Mouse (Mus musculus): ENCODE measurements around the gene Cd79b. TPM values are rescaled to one million over a fixed set of nuclear protein-coding genes. Genes with fewer than 3 reads are reported as not detected.

Cd79b gene
- total and polyA plus RNA-seq, 2 experiments from 2014 or later = 0.38 to 0.71 TPM

GRCm38 (mm10) chr11:106264988-106265387 lies 49.6 kb downstream of the Cd79b start:
- Histone ChIP-seq H3K4me2 (ENCODE audit: low read depth) (no peak overlapping the region), H3K9me3 (ENCODE audit: low read length) (no peaks in the 10 kb centered on the region), H3K9ac (no peak overlapping the region), H3K4me3 (ENCODE audit: low read depth, low read length) (no peak overlapping the region), H3K36me3 (ENCODE audit: insufficient read depth) (peaks cover 69% of the 10 kb centered on the region), H3K4me1 (ENCODE audit: insufficient read depth) (no peaks in the 10 kb centered on the region), H3K27me3 (ENCODE audit: insufficient read depth, low read length) (no peaks in the 10 kb centered on the region), H3K27ac (ENCODE audit: low read depth, low read length) (no peak overlapping the region)
- WGBS = 91% methylated on average over 15 of the region's 15 CpGs
- no peak for DNase-seq
- no peak for TF ChIP-seq CTCF (IDR thresholded peaks at IDR 0.05; ENCODE audit: low read depth)
- ATAC-seq = no peak

- Histone ChIP-seq H3K9me3 (ENCODE audit: low read length) (no peaks in the 10 kb centered on the region), H3K4me1 (ENCODE audit: insufficient read depth) (no peaks in the 10 kb centered on the region), H3K36me3 (ENCODE audit: insufficient read depth) (peaks cover 69% of the 10 kb centered on the region), H3K27ac (ENCODE audit: low read depth, low read length) (no peak overlapping the region), H3K9ac (no peak overlapping the region), H3K4me3 (ENCODE audit: low read depth, low read length) (no peak overlapping the region), H3K4me2 (ENCODE audit: low read depth) (no peak overlapping the region), H3K27me3 (ENCODE audit: insufficient read depth, low read length) (no peaks in the 10 kb centered on the region)
- ATAC-seq = no peak
- WGBS = 93% methylated on average over 9 of the region's 9 CpGs
- DNase-seq = no peak
- TF ChIP-seq CTCF (IDR thresholded peaks at IDR 0.05; ENCODE audit: low read depth) = no peak
Measured at GRCm38 (mm10) chr11:106263963-106264362, 50.6 kb downstream of the Cd79b start.

Other genes starting within 250 kb of the Cd79b start
- gene Taco1, start 248.7 kb downstream of the Cd79b start, total RNA-seq (2014; rRNA removed) = 17.4 and 18.1 TPM in 2 replicates
- gene Taco1, start 248.7 kb downstream of the Cd79b start, polyA plus RNA-seq (2015; fragmentation: Nextera tagmentation; extraction: Ambion mirVana) = 2.9 and 5.0 TPM in 2 replicates
- gene Map3k3, start 230.1 kb downstream of the Cd79b start, total RNA-seq (2014; rRNA removed) = 29.2 and 32.9 TPM in 2 replicates
- 6.7 and 8.5 TPM in 2 replicates for gene Map3k3, start 230.1 kb downstream of the Cd79b start, polyA plus RNA-seq (2015; fragmentation: Nextera tagmentation; extraction: Ambion mirVana)
- not detected in 2 replicates for gene Gm10840, start 153.9 kb downstream of the Cd79b start, total RNA-seq (2014; rRNA removed)
- gene Gm10840, start 153.9 kb downstream of the Cd79b start, polyA plus RNA-seq (2015; fragmentation: Nextera tagmentation; extraction: Ambion mirVana) = 0.67 and 0.82 TPM in 2 replicates
- gene Limd2, start 153.9 kb downstream of the Cd79b start, total RNA-seq (2014; rRNA removed) = 83.9 and 85.0 TPM in 2 replicates
- gene Limd2, start 153.9 kb downstream of the Cd79b start, polyA plus RNA-seq (2015; fragmentation: Nextera tagmentation; extraction: Ambion mirVana) = 171 and 189 TPM in 2 replicates
- 23.4 and 34.8 TPM in 2 replicates for gene Strada, start 112.6 kb downstream of the Cd79b start, total RNA-seq (2014; rRNA removed)
- 20.0 and 23.7 TPM in 2 replicates for gene Strada, start 112.6 kb downstream of the Cd79b start, polyA plus RNA-seq (2015; fragmentation: Nextera tagmentation; extraction: Ambion mirVana)
- 29.4 and 41.0 TPM in 2 replicates for gene Ccdc47, start 98.4 kb downstream of the Cd79b start, total RNA-seq (2014; rRNA removed)
- gene Ccdc47, start 98.4 kb downstream of the Cd79b start, polyA plus RNA-seq (2015; fragmentation: Nextera tagmentation; extraction: Ambion mirVana) = 71.8 and 90.1 TPM in 2 replicates
- 58.8 and 76.3 TPM in 2 replicates for gene Ddx42, start 97.8 kb downstream of the Cd79b start, total RNA-seq (2014; rRNA removed)
- 49.5 and 62.2 TPM in 2 replicates for gene Ddx42, start 97.8 kb downstream of the Cd79b start, polyA plus RNA-seq (2015; fragmentation: Nextera tagmentation; extraction: Ambion mirVana)
- 40.2 and 62.7 TPM in 2 replicates for gene Ftsj3, start 58.7 kb downstream of the Cd79b start, total RNA-seq (2014; rRNA removed)
- 29.0 and 29.7 TPM in 2 replicates for gene Ftsj3, start 58.7 kb downstream of the Cd79b start, polyA plus RNA-seq (2015; fragmentation: Nextera tagmentation; extraction: Ambion mirVana)
- 108 and 114 TPM in 2 replicates for gene Psmc5, start 58.6 kb downstream of the Cd79b start, total RNA-seq (2014; rRNA removed)
- gene Psmc5, start 58.6 kb downstream of the Cd79b start, polyA plus RNA-seq (2015; fragmentation: Nextera tagmentation; extraction: Ambion mirVana) = 258 and 270 TPM in 2 replicates
- gene Smarcd2, start 41.8 kb downstream of the Cd79b start, total RNA-seq (2014; rRNA removed) = 16.9 and 20.0 TPM in 2 replicates
- gene Smarcd2, start 41.8 kb downstream of the Cd79b start, polyA plus RNA-seq (2015; fragmentation: Nextera tagmentation; extraction: Ambion mirVana) = 8.5 and 9.5 TPM in 2 replicates
- 0.23 and 0.38 TPM in 2 replicates for gene Tcam1, start 38.1 kb downstream of the Cd79b start, total RNA-seq (2014; rRNA removed)
- gene Tcam1, start 38.1 kb downstream of the Cd79b start, polyA plus RNA-seq (2015; fragmentation: Nextera tagmentation; extraction: Ambion mirVana) = 0.18 and 0.23 TPM in 2 replicates
- not detected in 2 replicates for gene Gh, start 12.9 kb downstream of the Cd79b start, total RNA-seq (2014; rRNA removed)
- not detected in 2 replicates for gene Gh, start 12.9 kb downstream of the Cd79b start, polyA plus RNA-seq (2015; fragmentation: Nextera tagmentation; extraction: Ambion mirVana)
- gene Scn4a, start 38.5 kb upstream of the Cd79b start, total RNA-seq (2014; rRNA removed) = not detected in 2 replicates
- 0.06 TPM in 1 of 2 replicates, not detected in the other for gene Scn4a, start 38.5 kb upstream of the Cd79b start, polyA plus RNA-seq (2015; fragmentation: Nextera tagmentation; extraction: Ambion mirVana)
- 0.23 TPM in 1 of 2 replicates, not detected in the other for gene Prr29, start 50.7 kb upstream of the Cd79b start, total RNA-seq (2014; rRNA removed)
- gene Prr29, start 50.7 kb upstream of the Cd79b start, polyA plus RNA-seq (2015; fragmentation: Nextera tagmentation; extraction: Ambion mirVana) = 0.69 TPM in 1 of 2 replicates, not detected in the other
- gene Icam2, start 73.3 kb upstream of the Cd79b start, total RNA-seq (2014; rRNA removed) = 4.6 and 8.3 TPM in 2 replicates
- 7.0 and 9.1 TPM in 2 replicates for gene Icam2, start 73.3 kb upstream of the Cd79b start, polyA plus RNA-seq (2015; fragmentation: Nextera tagmentation; extraction: Ambion mirVana)
- gene Ern1, start 173.1 kb upstream of the Cd79b start, total RNA-seq (2014; rRNA removed) = 4.9 and 8.4 TPM in 2 replicates
- 0.65 and 1.7 TPM in 2 replicates for gene Ern1, start 173.1 kb upstream of the Cd79b start, polyA plus RNA-seq (2015; fragmentation: Nextera tagmentation; extraction: Ambion mirVana)